Mouse (Mus musculus): ENCODE data around the gene Ankfy1. TPM values are rescaled to one million over a fixed set of nuclear protein-coding genes. Genes with fewer than 3 reads are reported as not detected.

Ankfy1 gene
- total and polyA plus RNA-seq, 3 experiments, result 12.1 to 15.8 (median 15.7) TPM

GRCm38 (mm10) chr11:72680726-72681125 is 9.1 kb upstream of the Ankfy1 start:
- TF ChIP-seq POLR2A (IDR thresholded peaks at IDR 0.05; ENCODE audit: insufficient read depth, low read depth, low read length), result no peak
- TF ChIP-seq EP300 (IDR thresholded peaks at IDR 0.05; ENCODE audit: insufficient read depth, low read depth, low read length), result no peak
- TF ChIP-seq CTCF (IDR thresholded peaks at IDR 0.05), result no peak
- Histone ChIP-seq H3K4me1 (ENCODE audit: control insufficient read depth, insufficient read depth, low read length) (no peaks in the 10 kb centered on the region), H3K36me3 (ENCODE audit: control insufficient read depth, insufficient read depth, low read length) (no peaks in the 10 kb centered on the region; the same call in 1 of the 2 replicates), H3K27ac (no peak overlapping the region), H3K9ac (ENCODE audit: low read depth, low read length) (no peak overlapping the region), H3K4me3 (no peak overlapping the region), H3K79me2 (replicated peaks; ENCODE audit: control insufficient read depth, insufficient read depth, low read length) (no peaks in the 10 kb centered on the region; the same call in 1 of the 2 replicates), H3K27me3 (ENCODE audit: control insufficient read depth, insufficient read depth, low read length) (no peaks in the 10 kb centered on the region)
- DNase-seq, result no peak
- intact Hi-C loops (cut with DNase I), result no loop called here

- no peaks in the 10 kb centered on the region; the same call in none of the 2 replicates for H3K36me3 ChIP-seq (ENCODE audit: control insufficient read depth, insufficient read depth, low read length)
- H3K27ac ChIP-seq, result no peak overlapping the region
- no peaks in the 10 kb centered on the region for H3K4me1 ChIP-seq (ENCODE audit: control insufficient read depth, insufficient read depth, low read length)
- H3K79me2 ChIP-seq (replicated peaks; ENCODE audit: control insufficient read depth, insufficient read depth, low read length), result no peaks in the 10 kb centered on the region; the same call in 1 of the 2 replicates
- DNase-seq, result no peak
- H3K27me3 ChIP-seq (ENCODE audit: control insufficient read depth, insufficient read depth, low read length), result no peaks in the 10 kb centered on the region
- 95% methylated on average over 2 of the region's 2 CpGs for WGBS
- no peak overlapping the region for H3K9ac ChIP-seq (ENCODE audit: low read depth, low read length)
- intact Hi-C loops (cut with DNase I), result no loop called here
- TF ChIP-seq POLR2A (IDR thresholded peaks at IDR 0.05; ENCODE audit: insufficient read depth, low read depth, low read length), result no peak
- no peak for TF ChIP-seq EP300 (IDR thresholded peaks at IDR 0.05; ENCODE audit: insufficient read depth, low read depth, low read length)
- no peak for TF ChIP-seq CTCF (IDR thresholded peaks at IDR 0.05)
- no peak overlapping the region for H3K4me3 ChIP-seq
These were observed 6.4 kb upstream of the Ankfy1 start for GRCm38 (mm10) chr11:72683402-72683801.

- Histone ChIP-seq H3K79me2 (replicated peaks; ENCODE audit: control insufficient read depth, insufficient read depth, low read length) (peaks cover 5% of the 10 kb centered on the region), H3K36me3 (ENCODE audit: control insufficient read depth, insufficient read depth, low read length) (peaks cover 5% of the 10 kb centered on the region), H3K4me1 (ENCODE audit: control insufficient read depth, insufficient read depth, low read length) (peaks cover 6% of the 10 kb centered on the region), H3K27me3 (ENCODE audit: control insufficient read depth, insufficient read depth, low read length) (no peaks in the 10 kb centered on the region), H3K4me3 (no peak overlapping the region), H3K27ac (no peak overlapping the region), H3K9ac (ENCODE audit: low read depth, low read length) (no peak overlapping the region)
- TF ChIP-seq POLR2A (IDR thresholded peaks at IDR 0.05; ENCODE audit: insufficient read depth, low read depth, low read length) (no peak), CTCF (IDR thresholded peaks at IDR 0.05) (no peak), EP300 (IDR thresholded peaks at IDR 0.05; ENCODE audit: insufficient read depth, low read depth, low read length) (no peak)
- intact Hi-C loops (cut with DNase I), result no loop called here
- no peak for DNase-seq
These were observed 3.1 kb upstream of the Ankfy1 start for GRCm38 (mm10) chr11:72686697-72687096.

GRCm38 (mm10) chr11:72688242-72688641 is 1.6 kb upstream of the Ankfy1 start:
- H3K4me1 ChIP-seq (ENCODE audit: control insufficient read depth, insufficient read depth, low read length), result peaks cover 9% of the 10 kb centered on the region
- H3K27ac ChIP-seq, result no peak overlapping the region
- H3K4me3 ChIP-seq, result no peak overlapping the region
- TF ChIP-seq EP300 (IDR thresholded peaks at IDR 0.05; ENCODE audit: insufficient read depth, low read depth, low read length) (no peak), POLR2A (IDR thresholded peaks at IDR 0.05; ENCODE audit: insufficient read depth, low read depth, low read length) (no peak), CTCF (IDR thresholded peaks at IDR 0.05) (no peak)
- H3K27me3 ChIP-seq (ENCODE audit: control insufficient read depth, insufficient read depth, low read length), result no peaks in the 10 kb centered on the region
- WGBS, result 18% methylated on average over 5 of the region's 5 CpGs
- H3K79me2 ChIP-seq (replicated peaks; ENCODE audit: control insufficient read depth, insufficient read depth, low read length), result peaks cover 8% of the 10 kb centered on the region
- intact Hi-C loops (cut with DNase I), result no loop called here
- H3K36me3 ChIP-seq (ENCODE audit: control insufficient read depth, insufficient read depth, low read length), result peaks cover 12% of the 10 kb centered on the region
- no peak overlapping the region for H3K9ac ChIP-seq (ENCODE audit: low read depth, low read length)
- no peak for DNase-seq

- no peak overlapping the region for H3K27ac ChIP-seq
- WGBS, result 52% methylated on average over 3 of the region's 3 CpGs
- intact Hi-C loops (cut with DNase I), result no loop called here
- H3K4me3 ChIP-seq, result no peak overlapping the region; the same call in 1 of the 2 replicates
- H3K4me1 ChIP-seq (ENCODE audit: control insufficient read depth, insufficient read depth, low read length), result peaks cover 11% of the 10 kb centered on the region
- peaks cover 12% of the 10 kb centered on the region for H3K79me2 ChIP-seq (replicated peaks; ENCODE audit: control insufficient read depth, insufficient read depth, low read length)
- no peak overlapping the region for H3K9ac ChIP-seq (ENCODE audit: low read depth, low read length)
- peaks cover 12% of the 10 kb centered on the region for H3K36me3 ChIP-seq (ENCODE audit: control insufficient read depth, insufficient read depth, low read length)
- TF ChIP-seq EP300 (IDR thresholded peaks at IDR 0.05; ENCODE audit: insufficient read depth, low read depth, low read length) (no peak), POLR2A (IDR thresholded peaks at IDR 0.05; ENCODE audit: insufficient read depth, low read depth, low read length) (no peak), CTCF (IDR thresholded peaks at IDR 0.05) (no peak)
- no peak for DNase-seq
- H3K27me3 ChIP-seq (ENCODE audit: control insufficient read depth, insufficient read depth, low read length), result no peaks in the 10 kb centered on the region
These were observed 691 bp upstream of the Ankfy1 start for GRCm38 (mm10) chr11:72689115-72689514.

- Histone ChIP-seq H3K27ac (no peak overlapping the region), H3K79me2 (replicated peaks; ENCODE audit: control insufficient read depth, insufficient read depth, low read length) (peaks cover 13% of the 10 kb centered on the region), H3K9ac (ENCODE audit: low read depth, low read length) (no peak overlapping the region), H3K4me3 (no peak overlapping the region), H3K4me1 (ENCODE audit: control insufficient read depth, insufficient read depth, low read length) (peaks cover 11% of the 10 kb centered on the region), H3K27me3 (ENCODE audit: control insufficient read depth, insufficient read depth, low read length) (no peaks in the 10 kb centered on the region), H3K36me3 (ENCODE audit: control insufficient read depth, insufficient read depth, low read length) (peaks cover 16% of the 10 kb centered on the region)
- no peak for TF ChIP-seq CTCF (IDR thresholded peaks at IDR 0.05)
- no peak for TF ChIP-seq POLR2A (IDR thresholded peaks at IDR 0.05; ENCODE audit: insufficient read depth, low read depth, low read length)
- TF ChIP-seq EP300 (IDR thresholded peaks at IDR 0.05; ENCODE audit: insufficient read depth, low read depth, low read length), result no peak
- DNase-seq, result no peak
- intact Hi-C loops (cut with DNase I), result loop anchor here (5.0 kb wide), 1 partner anchor 105 kb away; the partner anchor contains the start of genes Cyb5d2 and Zzef1
- WGBS, result 77% methylated on average over 4 of the region's 4 CpGs
These were observed 2.5 kb downstream of the Ankfy1 start for GRCm38 (mm10) chr11:72692353-72692752.
